Mouse (Mus musculus) heart, postnatal 0 days (tissue): ENCODE measurements around the gene Rhpn2.

Experiments used
- CTCF ChIP-seq: IDR thresholded peaks from 2 replicates; pipeline ENCODE4 v1.5.1; 2016; ENCODE audit warnings: antibody characterized with exemption, control low read depth, low read depth
- EP300 ChIP-seq: IDR thresholded peaks from 2 replicates; pipeline ENCODE4 v1.6.1; 2016; ENCODE audit warnings: antibody characterized with exemption, low read depth

- TF ChIP-seq CTCF (no peak), EP300 (no peak)
Measured at GRCm38 (mm10) chr7:35428146-35428545, 94.2 kb downstream of the Rhpn2 start.
